Mouse (Mus musculus) left cerebral cortex, adult 2 months (tissue): ENCODE measurements around the gene Ano8. TPM values are rescaled to one million over a fixed set of nuclear protein-coding genes. Genes with fewer than 3 reads are reported as not detected.
"Not testable (repeated sequence)": the region's sequence is repeated elsewhere in the genome, so short reads cannot be mapped to it uniquely, and the experiment has no call there.

Experiments
- DNase-seq, 2 experiments: peaks; one replicate each; pipeline ENCODE4 v3.0.0; 2021 to 2022; ENCODE audit warnings: low spot score in 2 of 2, mixed read lengths in 1 of 2; ENCODE audit errors: extremely low spot score in 1 of 2
- H3K27ac ChIP-seq: fragments of 200-600 bp; 2 replicates; pipeline ENCODE4 v1.8.1; 2022
- H3K4me3 ChIP-seq: fragments of 200-600 bp; 2 replicates; pipeline ENCODE4 v1.8.1; 2022
- CTCF ChIP-seq: fragments of 200-600 bp; IDR thresholded peaks from 2 replicates; pipeline ENCODE4 v1.8.1; 2022; ENCODE audit warnings: antibody characterized with exemption, mild to moderate bottlenecking, moderate library complexity
- intact Hi-C: fragments of 180-260 bp; cut with DNase I; formaldehyde crosslinking; loops from one replicate; pipeline ENCODE4 v1.15.1; 2025
- total RNA-seq, 2 experiments: library from RNA; stranded (reverse); gene quantifications; 2 replicates each; pipeline ENCODE4 v1.2.3; 2021

Ano8 gene
- total RNA-seq, 2 experiments from 2014 or later, result 62.5 to 64.0 TPM

DNA sequence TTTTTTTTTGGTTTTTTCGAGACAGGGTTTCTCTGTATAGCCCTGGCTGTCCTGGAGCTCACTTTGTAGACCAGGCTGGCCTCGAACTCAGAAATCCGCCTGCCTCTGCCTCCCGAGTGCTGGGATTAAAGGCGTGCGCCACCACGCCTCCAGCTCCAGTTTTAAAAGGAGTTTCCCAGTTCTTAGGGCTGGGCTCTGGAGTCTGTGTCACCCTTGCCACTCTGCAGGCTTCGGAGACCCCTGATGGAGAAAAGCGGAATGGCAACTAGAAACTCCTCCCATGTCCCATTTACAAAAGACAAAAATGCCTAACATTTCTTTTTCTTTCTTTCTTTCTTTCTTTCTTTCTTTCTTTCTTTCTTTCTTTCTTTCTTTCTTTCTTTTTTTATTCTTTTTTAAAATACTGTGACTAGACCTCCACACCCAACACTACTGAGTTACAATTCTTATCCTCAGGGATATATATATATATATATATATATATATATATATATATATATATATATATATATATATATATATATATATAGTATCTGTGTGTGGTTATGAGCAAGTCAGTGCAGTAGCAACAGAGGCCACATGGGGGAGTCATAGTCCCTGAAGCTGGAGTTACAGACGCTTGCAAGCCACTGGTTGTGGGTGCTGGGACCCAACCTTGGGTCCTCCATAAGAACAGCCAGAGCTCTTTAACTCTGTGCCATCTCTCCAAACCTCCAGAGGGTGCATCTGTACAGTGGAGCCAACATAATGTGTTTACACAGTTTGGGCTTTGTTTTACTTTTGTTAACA lies 33.5 kb upstream of the Ano8 start:
- H3K4me3 ChIP-seq, DNase-seq, intact Hi-C loops, H3K27ac ChIP-seq: not testable (repeated sequence)
- peak; percentile 49 for TF ChIP-seq CTCF

DNA sequence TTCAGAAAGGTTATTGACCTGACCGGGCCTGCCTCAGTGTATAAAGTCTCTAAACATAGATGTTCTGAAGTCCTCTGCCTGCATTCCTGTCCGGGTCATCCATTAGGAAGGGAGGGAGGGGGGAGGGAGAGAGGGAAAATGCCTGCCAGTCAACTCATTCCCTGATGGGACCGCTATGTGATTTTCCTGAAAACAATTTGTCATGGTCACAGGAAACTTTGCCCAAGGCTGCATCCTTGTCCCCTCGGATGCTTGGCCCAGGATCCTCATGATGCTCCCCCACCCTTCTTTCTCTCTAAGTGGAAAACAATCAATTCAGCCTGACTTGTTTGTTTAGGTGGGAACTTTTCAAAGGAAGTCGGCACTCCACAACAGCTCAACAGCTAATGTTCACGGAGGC lies 31.0 kb upstream of the Ano8 start:
- intact Hi-C loops, result no loop called here
- no peak for DNase-seq
- no peak for TF ChIP-seq CTCF
- H3K4me3 ChIP-seq, result no peak overlapping the region
- H3K27ac ChIP-seq, result no peak overlapping the region

DNA sequence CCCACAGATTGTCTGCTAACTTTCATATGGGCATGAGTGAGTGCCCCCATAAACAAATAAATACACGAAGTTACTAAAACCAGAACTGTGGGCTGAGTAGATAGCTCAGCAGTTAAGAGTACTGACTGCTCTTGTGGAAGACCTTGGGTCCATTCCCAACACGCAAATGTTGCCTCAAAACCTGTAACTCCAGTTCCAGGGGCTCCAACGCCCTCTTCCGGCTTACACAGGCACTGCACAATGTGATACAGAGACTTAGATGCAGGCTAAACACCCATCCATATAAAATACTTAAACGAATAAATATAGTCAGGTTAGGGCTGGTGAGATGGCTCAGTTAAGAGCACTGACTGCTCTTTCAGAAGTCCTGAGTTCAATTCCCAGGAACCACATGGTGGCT lies 29.3 kb upstream of the Ano8 start:
- no peak for DNase-seq
- intact Hi-C loops, result no loop called here
- H3K27ac ChIP-seq, result no peak overlapping the region
- no peak; the same call in 1 of the 2 replicates for TF ChIP-seq CTCF
- no peak overlapping the region for H3K4me3 ChIP-seq

DNA sequence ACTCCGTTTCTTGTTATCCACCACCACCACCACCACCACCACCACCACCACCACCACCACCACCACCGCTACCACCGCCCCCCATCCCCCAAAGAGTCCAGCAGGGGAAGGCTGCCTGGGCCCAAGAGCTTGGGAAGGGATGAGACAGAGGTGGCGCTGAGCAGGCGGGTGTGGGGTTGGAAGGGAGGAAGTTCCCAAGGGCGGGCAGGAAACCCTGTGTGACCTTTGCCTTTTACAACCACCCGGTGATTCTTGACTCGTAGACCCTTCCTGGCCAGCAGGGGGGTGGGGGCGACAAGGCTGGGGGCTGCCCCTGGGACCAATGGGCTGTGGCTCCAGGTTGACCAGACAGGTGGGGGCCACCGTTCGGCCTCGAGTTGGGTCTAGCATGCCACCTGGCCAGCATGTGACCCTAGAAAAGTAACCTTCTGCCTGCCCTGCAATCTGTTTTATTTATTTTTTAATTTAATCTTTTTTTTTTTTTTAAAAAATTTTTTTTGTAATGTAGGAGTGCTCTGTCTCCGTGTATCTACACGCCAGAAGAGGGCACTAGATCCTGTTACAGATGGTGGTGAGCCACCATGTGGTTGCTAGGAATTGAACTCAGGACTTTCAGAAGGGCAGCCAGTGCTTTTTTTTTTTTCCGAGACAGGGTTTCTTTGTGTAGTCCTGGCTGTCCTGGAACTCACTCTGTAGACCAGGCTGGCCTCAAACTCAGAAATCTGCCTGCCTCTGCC lies 27.4 kb upstream of the Ano8 start:
- no peak for DNase-seq
- intact Hi-C loops, result no loop called here
- H3K27ac ChIP-seq, result no peak overlapping the region
- TF ChIP-seq CTCF, result peak; percentile 6
- no peak overlapping the region for H3K4me3 ChIP-seq

DNA sequence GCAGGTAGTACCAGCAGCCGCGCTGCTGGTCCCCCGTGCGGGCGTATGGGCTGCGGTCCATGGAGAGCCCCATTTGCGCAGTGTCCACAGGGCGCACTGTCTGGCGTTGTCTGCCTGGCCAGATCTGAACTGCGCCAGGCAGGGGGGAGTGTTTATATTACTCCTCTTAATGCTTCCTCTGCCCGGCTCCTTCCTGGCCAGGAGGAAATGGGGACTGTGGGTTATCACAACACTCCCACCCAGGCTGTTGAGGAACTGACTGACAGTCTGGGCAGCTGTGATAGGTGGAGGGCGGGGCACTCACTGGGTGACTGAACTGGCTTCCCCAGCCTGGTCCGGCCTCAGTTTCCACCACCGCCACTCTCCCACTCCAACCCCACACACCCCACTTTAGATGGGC lies 25.9 kb upstream of the Ano8 start, which contains the start of gene Plvap:
Gene Plvap (minus strand): TSS at position 109 of the 400 bp plus-strand sequence.
- H3K27ac ChIP-seq, result no peak within 1 kb of the TSS
- DNase-seq, result no peak
- TF ChIP-seq CTCF, result no peak
- H3K4me3 ChIP-seq, result no peak within 1 kb of the TSS
- intact Hi-C loops, result no loop called here

DNA sequence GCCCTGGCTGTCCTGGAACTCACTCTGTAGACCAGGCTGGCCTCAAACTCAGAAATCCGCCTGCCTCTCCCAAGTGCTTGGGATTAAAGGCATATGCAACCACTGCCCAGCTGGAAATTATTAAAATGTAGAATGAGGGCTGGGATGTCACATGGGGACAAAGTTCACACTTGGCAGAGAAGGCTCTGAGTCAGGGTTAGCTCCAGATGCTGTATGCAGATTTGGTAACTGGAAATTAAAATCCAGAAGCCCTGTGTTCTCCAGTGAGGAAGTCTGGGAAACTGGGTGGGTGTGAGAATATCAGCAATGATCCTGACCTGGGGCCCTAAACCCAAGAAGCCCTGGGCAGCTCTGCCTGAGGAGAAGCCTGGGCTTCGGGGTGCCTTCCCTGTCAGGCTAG lies 23.6 kb upstream of the Ano8 start:
- Histone ChIP-seq H3K27ac (no peak overlapping the region), H3K4me3 (no peak overlapping the region)
- intact Hi-C loops, result no loop called here
- TF ChIP-seq CTCF, result no peak
- no peak for DNase-seq

DNA sequence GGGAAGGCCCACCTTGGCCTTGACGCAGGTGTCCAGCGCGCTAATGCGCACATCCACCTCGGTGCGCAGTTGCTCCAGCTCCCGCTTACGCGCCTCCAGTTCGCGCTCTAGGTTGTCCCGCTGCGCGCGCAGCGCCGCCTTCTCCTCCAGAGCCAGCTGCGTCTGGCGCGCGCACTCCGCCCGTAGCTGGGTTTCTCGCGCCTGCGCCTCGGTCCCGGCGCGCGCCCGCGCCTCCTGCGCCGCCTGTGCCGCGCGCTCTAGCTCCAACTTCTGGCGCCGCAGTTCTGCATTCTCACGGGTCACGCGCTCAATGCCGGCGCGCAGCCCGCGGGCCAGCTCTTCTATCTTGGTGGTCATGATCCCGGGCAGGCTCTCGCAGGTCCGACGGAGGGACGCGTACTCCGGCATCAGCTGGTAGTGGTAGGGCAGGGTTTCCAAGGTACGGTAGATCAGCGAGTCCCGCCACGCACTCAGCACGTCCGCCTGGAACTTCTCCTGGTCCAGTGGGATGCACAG lies 21.9 kb upstream of the Ano8 start:
- no peak for TF ChIP-seq CTCF
- peak overlapping the region; percentile 58; the same call in 1 of the 2 replicates for H3K27ac ChIP-seq

DNA sequence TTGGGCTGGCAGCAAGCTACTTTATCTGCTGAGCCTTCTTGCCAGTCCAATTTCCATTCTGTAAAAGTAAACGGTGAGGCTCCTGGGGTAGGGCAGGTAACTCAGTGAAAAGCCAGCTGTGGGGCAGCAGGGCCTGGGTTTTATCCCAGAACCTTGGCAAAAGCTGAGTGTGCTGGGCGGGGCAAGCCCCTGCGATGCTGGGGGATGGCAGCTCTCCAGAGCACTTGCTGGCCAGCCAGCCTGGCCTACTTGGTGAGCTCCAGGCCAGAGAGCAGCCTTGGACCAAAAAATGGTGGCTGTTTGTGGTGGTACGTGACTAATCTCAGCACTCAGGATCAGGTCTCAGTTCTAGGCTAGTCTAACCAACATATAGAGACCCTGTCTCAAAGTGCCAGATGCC lies 20.2 kb upstream of the Ano8 start:
- intact Hi-C loops, result no loop called here
- Histone ChIP-seq H3K27ac (no peak overlapping the region), H3K4me3 (no peak overlapping the region)
- DNase-seq, result no peak
- TF ChIP-seq CTCF, result no peak

More for the DNA sequence above, 21.9 kb upstream of the Ano8 start:
- H3K4me3 ChIP-seq, result peak overlapping the region; percentile 75
- intact Hi-C loops, result no loop called here
- peak; percentile 85 to 87 for DNase-seq

DNA sequence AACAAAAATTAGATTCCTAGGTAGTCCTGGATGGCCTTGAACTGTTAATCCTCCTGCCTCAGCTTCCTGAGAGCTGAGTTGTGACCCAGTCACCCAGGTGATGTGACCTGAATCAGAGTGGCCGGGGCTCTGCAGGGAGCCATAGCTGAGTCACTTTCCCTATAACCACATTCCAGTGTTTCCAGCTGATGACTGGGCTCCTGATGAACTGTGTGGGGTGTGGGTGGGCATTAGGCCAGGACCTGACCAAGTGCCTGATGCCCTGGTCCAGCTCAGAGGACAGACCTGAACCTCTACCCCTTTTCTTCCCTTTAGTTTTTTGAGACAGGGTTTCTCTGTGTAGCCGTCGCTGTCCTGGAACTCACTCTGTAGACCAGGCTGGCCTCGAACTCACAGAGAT lies 19.6 kb upstream of the Ano8 start:
- H3K27ac ChIP-seq, result no peak overlapping the region

DNA sequence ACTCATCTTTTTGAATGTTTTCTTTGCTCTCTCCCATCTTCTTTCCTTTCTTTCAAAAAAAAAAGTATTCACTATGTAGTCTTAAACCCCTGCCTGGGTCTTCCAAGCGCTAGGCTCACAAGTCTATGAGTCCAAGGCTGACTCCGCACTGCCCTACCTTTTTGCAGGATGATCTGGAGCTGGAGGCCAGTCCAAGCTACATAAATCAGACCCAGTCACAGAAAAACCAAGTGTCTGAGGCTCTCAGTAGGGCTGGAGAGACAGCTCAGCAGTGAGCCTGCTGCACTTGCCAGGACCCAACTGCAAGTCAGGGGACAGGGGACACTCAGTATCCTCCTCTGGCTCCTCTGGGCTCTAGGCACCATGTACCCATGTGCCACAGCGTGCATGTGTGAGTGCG lies 18.6 kb upstream of the Ano8 start:
- TF ChIP-seq CTCF, result no peak

More for the DNA sequence above, 19.6 kb upstream of the Ano8 start:
- H3K4me3 ChIP-seq, result no peak overlapping the region
- intact Hi-C loops, result no loop called here
- no peak for TF ChIP-seq CTCF
- no peak for DNase-seq

DNA sequence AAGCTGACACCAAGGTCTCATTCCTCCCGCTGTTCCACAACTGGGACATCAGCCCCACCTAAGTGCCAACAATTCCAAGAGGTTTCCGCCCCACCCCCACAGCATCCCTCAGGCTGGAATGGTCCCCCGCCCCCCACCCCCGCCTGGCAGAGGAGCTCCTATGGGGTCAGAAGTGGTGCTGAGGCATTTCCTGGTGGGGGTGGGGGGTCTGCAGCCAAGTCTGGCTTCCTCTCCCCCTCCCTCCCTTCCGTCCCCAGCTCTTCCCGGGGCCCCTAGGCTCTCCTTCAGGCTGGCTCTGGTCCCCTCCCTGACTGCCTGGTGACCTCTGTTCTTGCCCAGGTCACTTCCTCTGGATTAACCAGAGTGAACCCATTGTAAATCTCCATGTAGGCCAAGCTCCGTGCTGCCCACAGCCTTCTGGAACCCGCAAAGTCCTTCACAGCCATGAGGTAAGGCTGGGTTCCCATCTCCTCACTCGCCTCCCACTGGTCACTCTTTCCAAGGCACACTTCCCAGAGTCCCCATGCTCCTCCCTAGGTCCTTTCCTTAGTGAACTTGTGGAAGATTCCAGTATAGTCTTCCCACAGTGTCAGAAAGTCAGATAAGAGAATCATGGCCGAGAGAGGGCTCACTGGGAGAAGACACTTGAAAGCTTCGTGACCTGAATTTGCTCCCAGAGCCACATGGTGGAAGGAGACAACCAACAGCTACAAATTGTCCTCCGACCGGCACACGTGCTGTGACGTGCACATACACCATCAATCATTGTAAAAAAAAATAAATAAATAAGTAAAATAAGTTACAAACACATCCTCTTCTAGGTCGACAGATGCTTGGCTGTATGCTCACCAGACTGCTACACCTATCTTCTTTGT lies 13.3 kb upstream of the Ano8 start:
- DNase-seq, result no peak
- intact Hi-C loops, result no loop called here
- TF ChIP-seq CTCF, result no peak
- Histone ChIP-seq H3K27ac (no peak overlapping the region), H3K4me3 (no peak overlapping the region)

More for the DNA sequence above, 18.6 kb upstream of the Ano8 start:
- DNase-seq, result no peak
- H3K27ac ChIP-seq, result no peak overlapping the region
- H3K4me3 ChIP-seq, result no peak overlapping the region
- intact Hi-C loops, result no loop called here
